In genomic region chr3:123385118-123385485, GRCm38 (mm10) we compare ENCODE assay signal across 8 mouse cellular contexts. TPM values are rescaled to one million over a fixed set of nuclear protein-coding genes. Genes with fewer than 3 reads are reported as not detected.
DNase-seq lines count a peak whose midpoint lies in the region; ATAC-seq and TF ChIP-seq lines count a peak whose summit lies in the region.

No protein-coding gene starts in this region.

- ATAC-seq in limb, embryonic 13.5 days (ENCODE audit: low FRiP score, low read depth), result 0 out of 2 replicates have a peak, but pooled peaks have one; percentile 0
- ATAC-seq in stomach, embryonic 15.5 days (ENCODE audit: insufficient read depth, low FRiP score, low read depth), result no peak

- peak overlapping the region; percentile 62 for H3K4me2 ChIP-seq in limb, embryonic 13.5 days (replicated peaks)
- H3K4me2 ChIP-seq in stomach, embryonic 15.5 days, result peak overlapping the region; percentile 58

- H3K4me3 ChIP-seq in heart, adult 2 months, result peak overlapping the region; percentile 87
- peak overlapping the region; percentile 79 for H3K4me3 ChIP-seq in thymus, adult 2 months (ENCODE audit: control insufficient read depth, insufficient read depth, low read length)
- peak overlapping the region; percentile 67 for H3K4me3 ChIP-seq in limb, embryonic 13.5 days
- peak overlapping the region; percentile 72 for H3K4me3 ChIP-seq in stomach, embryonic 15.5 days (replicated peaks)

- intact Hi-C loops in heart, adult 2 months (cut with DNase I), result loop anchor here (2.0 to 10.0 kb wide), 2 partner anchors 122 to 1110 kb away; partner anchors contain the start of gene Dnttip2
- intact Hi-C loops in heart, postnatal 10 days (cut with DNase I), result no loop called here
- intact Hi-C loops in left cerebral cortex, postnatal 14 days (cut with DNase I), result loop anchor here (5.0 kb wide), 1 partner anchor 122 kb away; no protein-coding TSS in a partner anchor

- peak overlapping the region; percentile 60 for H3K9ac ChIP-seq in heart, adult 2 months (ENCODE audit: low read depth, low read length)
- H3K9ac ChIP-seq in limb, embryonic 13.5 days, result peak overlapping the region; percentile 67
- peak overlapping the region; percentile 45; the same call in 1 of the 2 replicates for H3K9ac ChIP-seq in stomach, embryonic 15.5 days

- TF ChIP-seq POLR2A in heart, adult 2 months (IDR thresholded peaks at IDR 0.05; ENCODE audit: insufficient read depth, low read depth, low read length), result no peak
- TF ChIP-seq POLR2A in thymus, adult 2 months (IDR thresholded peaks at IDR 0.05; ENCODE audit: control insufficient read depth, extremely low read depth, insufficient read depth, low read length, poor library complexity), result no peak

- no peaks in the 10 kb centered on the region for H3K9me3 ChIP-seq in limb, embryonic 13.5 days
- H3K9me3 ChIP-seq in stomach, embryonic 15.5 days, result no peaks in the 10 kb centered on the region

- H3K27me3 ChIP-seq in heart, adult 2 months (ENCODE audit: control insufficient read depth, insufficient read depth, low read length), result no peaks in the 10 kb centered on the region
- no peaks in the 10 kb centered on the region for H3K27me3 ChIP-seq in thymus, adult 2 months (ENCODE audit: control insufficient read depth, insufficient read depth, low read length)
- peaks cover 3% of the 10 kb centered on the region; the same call in 1 of the 2 replicates for H3K27me3 ChIP-seq in limb, embryonic 13.5 days
- no peaks in the 10 kb centered on the region for H3K27me3 ChIP-seq in stomach, embryonic 15.5 days (replicated peaks)

- H3K27ac ChIP-seq in heart, adult 2 months, result peak overlapping the region; percentile 66
- no peak overlapping the region for H3K27ac ChIP-seq in thymus, adult 2 months (ENCODE audit: control insufficient read depth, insufficient read depth, low read length)
- H3K27ac ChIP-seq in limb, embryonic 13.5 days, result no peak overlapping the region; the same call in 1 of the 2 replicates
- peak overlapping the region; percentile 95 for H3K27ac ChIP-seq in stomach, embryonic 15.5 days

- TF ChIP-seq CTCF in heart, adult 2 months (IDR thresholded peaks at IDR 0.05), result no peak
- no peak for TF ChIP-seq CTCF in thymus, adult 2 months (IDR thresholded peaks at IDR 0.05; ENCODE audit: borderline replicate concordance, control insufficient read depth, extremely low read depth, insufficient read depth, low read length, poor library complexity)

- no peak for TF ChIP-seq EP300 in heart, adult 2 months (IDR thresholded peaks at IDR 0.05; ENCODE audit: insufficient read depth, low read depth, low read length)

- peaks cover 2% of the 10 kb centered on the region; the same call in 1 of the 2 replicates for H3K36me3 ChIP-seq in heart, adult 2 months (ENCODE audit: control insufficient read depth, insufficient read depth, low read length)
- H3K36me3 ChIP-seq in thymus, adult 2 months (ENCODE audit: control insufficient read depth, insufficient read depth, low read length), result peaks cover 6% of the 10 kb centered on the region
- peaks cover 13% of the 10 kb centered on the region for H3K36me3 ChIP-seq in limb, embryonic 13.5 days
- H3K36me3 ChIP-seq in stomach, embryonic 15.5 days, result peaks cover 6% of the 10 kb centered on the region; the same call in 1 of the 2 replicates

- DNase-seq in heart, adult 2 months, result no peak
- DNase-seq in heart, postnatal 10 days, result no peak
- DNase-seq in thymus, adult 2 months, result no peak
- no peak for DNase-seq in thymus, postnatal 25 days
- no peak for DNase-seq in left cerebral cortex, postnatal 14 days (ENCODE audit: low spot score in 2 of 2)
- no peak for DNase-seq in yolk sac, embryonic 10.5 days (ENCODE audit: low spot score)

- H3K79me2 ChIP-seq in heart, adult 2 months (replicated peaks; ENCODE audit: control insufficient read depth, insufficient read depth, low read length), result 0 out of 2 replicates have a peak, but pooled peaks cover 2% of the 10 kb centered on the region

- no peaks in the 10 kb centered on the region; the same call in 1 of the 2 replicates for H3K4me1 ChIP-seq in heart, adult 2 months (ENCODE audit: control insufficient read depth, insufficient read depth, low read length)
- no peaks in the 10 kb centered on the region; the same call in 1 of the 2 replicates for H3K4me1 ChIP-seq in thymus, adult 2 months (replicated peaks; ENCODE audit: control insufficient read depth, insufficient read depth, low read length)
- peaks cover 13% of the 10 kb centered on the region for H3K4me1 ChIP-seq in limb, embryonic 13.5 days
- no peaks in the 10 kb centered on the region for H3K4me1 ChIP-seq in stomach, embryonic 15.5 days

- WGBS in heart, adult 2 months, result 9% methylated on average over 6 of the region's 6 CpGs
- WGBS in thymus, adult 2 months, result 6% methylated on average over 6 of the region's 6 CpGs
- WGBS in limb, embryonic 13.5 days, result 11% methylated on average over 6 of the region's 6 CpGs
- WGBS in stomach, embryonic 15.5 days, result 6% methylated on average over 6 of the region's 6 CpGs

RNA-seq across cellular contexts. Expression of gene Mettl14, which starts 0.8 kb away (rescaled TPM):
- total RNA-seq in heart, adult 2 months (2021), result 10 to 100 TPM; 11.6 to 13.9 TPM
- 5.4 and 7.6 TPM in 2 replicates for polyA plus RNA-seq in heart, adult 2 months (2012; rRNA removed)
- total RNA-seq in heart, postnatal 10 days (2021), result 10 to 100 TPM; 10.8 to 16.7 TPM
- 8.5 and 8.8 TPM in 2 replicates for polyA plus RNA-seq in thymus, adult 2 months (2012; rRNA removed)
- polyA plus RNA-seq in limb, embryonic 13.5 days (2015; fragmentation: Nextera tagmentation; extraction: Ambion mirVana), result 29.8 and 31.6 TPM in 2 replicates
- polyA plus RNA-seq in stomach, embryonic 15.5 days (2015; fragmentation: Nextera tagmentation; extraction: Ambion mirVana), result 23.3 and 25.0 TPM in 2 replicates
- 10 to 100 TPM in 1 of 2 experiments, 1 to 10 TPM in 1; 10.0 to 12.2 TPM for total RNA-seq in left cerebral cortex, postnatal 14 days (2021)

Comparison
In these comparisons a context has a peak if more than half of its experiments do, and no peak if none do; other contexts are left out.
1. H3K27ac ChIP-seq: peak in heart, adult 2 months (single experiment) and stomach, embryonic 15.5 days (single experiment); none in thymus, adult 2 months (single experiment) and limb, embryonic 13.5 days (single experiment).
2. Peak in every context shown above with its lines, with median percentiles within 50 percentile points of each other: H3K4me3 ChIP-seq and H3K9ac ChIP-seq.